Mouse (Mus musculus) Muller cell, postnatal 12 days (primary cell): ENCODE data around the gene Ntn5.
"Not testable (repeated sequence)": the region's sequence is repeated elsewhere in the genome, so short reads cannot be mapped to it uniquely, and the experiment has no call there.

Source experiments
- DNase-seq: peaks from one replicate; pipeline ENCODE4 v3.0.0-alpha.2; 2015; ENCODE audit errors: inconsistent ontology term

The Ntn5 gene

DNA sequence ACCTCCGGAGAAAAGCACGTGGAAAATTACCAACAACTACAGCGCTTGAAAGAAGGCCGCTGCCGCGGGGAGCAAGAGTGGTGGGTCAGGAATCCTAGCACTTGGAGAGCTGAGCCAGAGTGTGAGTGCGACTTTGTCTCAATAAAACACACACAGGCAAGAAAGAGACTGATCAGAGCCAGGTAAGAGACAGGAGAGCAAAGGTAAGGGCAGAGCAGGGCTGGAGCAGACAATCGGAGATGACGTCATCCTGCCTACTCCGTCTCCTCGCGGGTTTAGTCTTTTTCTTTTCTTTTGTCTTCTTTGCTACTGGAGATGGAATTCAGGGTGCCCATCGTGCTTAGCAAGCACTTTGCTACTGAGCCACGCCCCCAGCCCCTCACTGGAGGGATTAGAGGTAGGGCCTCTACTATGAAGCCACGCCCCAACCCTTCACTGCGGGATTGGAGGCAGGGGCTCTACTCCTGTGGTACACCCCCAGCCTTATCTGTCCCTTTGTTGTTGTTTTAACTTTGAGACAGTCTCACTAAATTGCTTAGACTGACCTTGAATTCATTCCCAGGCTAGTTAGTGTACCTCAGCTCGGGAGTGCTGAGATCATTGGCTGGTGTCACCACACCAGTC lies 29.3 kb upstream of the Ntn5 start:
- peak; percentile 13 for DNase-seq

GRCm38 (mm10) chr7:45660746-45661478 lies 22.9 kb upstream of the Ntn5 start:
- no peak for DNase-seq

DNA sequence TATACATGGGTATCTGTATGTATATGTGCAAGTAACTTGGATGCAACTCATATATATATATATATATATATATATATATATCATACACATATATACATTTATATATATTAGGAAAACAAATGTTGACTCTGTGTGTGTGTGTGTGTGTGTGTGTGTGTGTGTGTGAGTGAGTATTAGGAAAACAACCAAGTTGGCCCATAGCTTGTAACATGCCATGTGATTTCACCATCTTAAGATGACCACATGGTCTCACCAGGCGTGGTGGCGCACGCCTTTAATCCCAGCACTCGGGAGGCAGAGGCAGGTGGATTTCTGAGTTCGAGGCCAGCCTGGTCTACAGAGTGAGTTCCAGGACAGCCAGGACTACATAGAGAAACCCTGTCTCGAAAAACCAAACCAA lies 22.1 kb upstream of the Ntn5 start:
- not testable (repeated sequence) for DNase-seq

- DNase-seq: no peak
Measured at GRCm38 (mm10) chr7:45665303-45666138, 18.3 kb upstream of the Ntn5 start.

GRCm38 (mm10) chr7:45666161-45666560 lies 17.7 kb upstream of the Ntn5 start, which contains the start of gene Fut2:
Gene Fut2 (minus strand): TSS chr7:45666394.
- DNase-seq: no peak

- no peak for DNase-seq
Measured at GRCm38 (mm10) chr7:45667761-45668160, 16.1 kb upstream of the Ntn5 start.

- no peak for DNase-seq
Measured at GRCm38 (mm10) chr7:45668921-45669320, 14.9 kb upstream of the Ntn5 start.

GRCm38 (mm10) chr7:45677627-45678295 lies 6.1 kb upstream of the Ntn5 start:
- no peak for DNase-seq

- DNase-seq: no peak
Measured at GRCm38 (mm10) chr7:45678513-45678912, 5.3 kb upstream of the Ntn5 start.

- peak; percentile 93 for DNase-seq
Measured at GRCm38 (mm10) chr7:45679966-45680621, 3.7 kb upstream of the Ntn5 start.

- DNase-seq: no peak
Measured at GRCm38 (mm10) chr7:45681046-45681736, 2.6 kb upstream of the Ntn5 start.

GRCm38 (mm10) chr7:45682144-45683126 lies 1.4 kb upstream of the Ntn5 start:
- DNase-seq: peak; percentile 79

GRCm38 (mm10) chr7:45685811-45686210 lies 2.0 kb downstream of the Ntn5 start:
- no peak for DNase-seq

- no peak for DNase-seq
Measured at GRCm38 (mm10) chr7:45686841-45687240, 3.0 kb downstream of the Ntn5 start.

GRCm38 (mm10) chr7:45689099-45689498 lies 5.3 kb downstream of the Ntn5 start:
- no peak for DNase-seq

DNA sequence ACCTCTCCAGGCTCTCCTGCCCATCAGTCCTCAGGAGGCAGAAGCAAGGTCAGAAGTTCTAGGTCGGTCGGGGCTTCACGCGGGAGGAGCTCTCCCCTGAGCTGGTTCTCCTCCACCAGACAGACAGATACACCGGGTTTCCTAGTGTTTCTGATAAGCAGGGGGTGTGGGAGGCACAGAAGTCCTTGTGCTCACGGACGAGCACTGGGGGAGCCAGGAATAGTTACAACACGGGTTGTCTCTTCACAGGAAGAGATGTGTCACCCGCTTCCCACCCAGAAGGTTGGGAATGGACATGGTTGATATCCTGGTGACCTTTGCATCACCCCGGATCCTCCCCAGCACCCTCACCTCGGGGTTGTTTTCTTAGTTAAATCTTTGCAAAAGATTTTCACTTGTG lies 6.0 kb downstream of the Ntn5 start:
- DNase-seq: no peak

- DNase-seq: no peak
Measured at GRCm38 (mm10) chr7:45692364-45692763, 8.5 kb downstream of the Ntn5 start.

GRCm38 (mm10) chr7:45693921-45694591 lies 10.2 kb downstream of the Ntn5 start, which contains the start of gene Sec1:
Gene Sec1 (minus strand): TSS chr7:45694402.
- no peak for DNase-seq

DNA sequence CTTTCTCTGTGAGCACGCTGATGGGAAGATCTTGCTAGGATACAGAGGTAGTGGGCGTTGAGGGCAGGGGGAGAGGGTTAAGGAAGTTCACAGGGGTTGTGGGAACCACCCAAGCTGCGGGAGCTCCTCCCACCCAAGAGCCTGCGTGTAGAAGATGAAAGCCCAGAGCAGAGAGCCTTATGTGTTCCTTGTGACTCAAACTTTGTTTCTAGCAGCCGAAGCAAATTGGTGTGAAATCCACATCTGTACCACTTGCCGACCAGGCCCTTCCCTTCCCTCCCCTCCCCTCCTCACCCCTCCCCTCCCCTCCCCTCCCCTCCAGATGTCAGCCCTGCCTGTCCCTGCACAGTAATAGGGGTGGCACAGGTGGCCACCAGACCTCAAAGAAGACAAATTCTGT lies 11.3 kb downstream of the Ntn5 start:
- DNase-seq: no peak
